Mouse (Mus musculus): ENCODE measurements around the gene Plscr4.

DNA sequence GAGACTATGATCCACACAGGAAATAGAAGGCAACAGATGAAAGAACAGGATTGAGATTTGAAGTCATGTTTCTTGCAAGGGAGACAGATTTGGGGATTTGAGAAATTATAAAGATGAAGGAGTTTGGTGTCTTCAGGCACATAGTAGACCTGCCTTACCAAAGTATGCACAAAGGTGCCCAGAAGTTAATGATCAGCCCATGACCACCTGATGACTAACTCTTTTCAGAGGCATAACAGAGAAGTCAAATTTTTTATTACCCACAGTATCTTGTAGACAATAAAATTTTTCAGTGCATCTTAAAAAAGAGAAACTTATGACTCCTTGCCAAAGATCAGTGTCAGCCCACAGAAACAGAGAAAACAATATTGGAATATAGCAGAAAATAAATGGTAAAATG is 12.6 kb upstream of the Plscr4 start:
- TF ChIP-seq CTCF (IDR thresholded peaks at IDR 0.05; ENCODE audit: borderline replicate concordance, control insufficient read depth, extremely low read depth, insufficient read depth, low read length, poor library complexity): no peak
- TF ChIP-seq POLR2A (IDR thresholded peaks at IDR 0.05; ENCODE audit: control insufficient read depth, extremely low read depth, insufficient read depth, low read length, poor library complexity): no peak

Data from thymus, adult 2 months (tissue).